Mouse (Mus musculus) midbrain, embryonic 15.5 days (tissue): ENCODE results near the gene Sgtb. TPM values are rescaled to one million over a fixed set of nuclear protein-coding genes. Genes with fewer than 3 reads are reported as not detected.

Experiments used
- ATAC-seq: fragments of 200-750 bp; cut with Nextera tagmentation; replicated peaks from 2 replicates; pipeline ENCODE4 v1.8.0; 2017; ENCODE audit warnings: moderate TSS enrichment
- H3K27ac ChIP-seq: fragments of 300-500 bp; sonication (generic); 2 replicates; pipeline ENCODE4 v1.5.1; 2015; ENCODE audit warnings: mild to moderate bottlenecking, inconsistent platforms
- H3K27me3 ChIP-seq: fragments of 300-500 bp; sonication (generic); replicated peaks from 2 replicates; pipeline ENCODE4 v1.6.1; 2015; ENCODE audit warnings: inconsistent platforms
- H3K36me3 ChIP-seq: fragments of 300-500 bp; sonication (generic); replicated peaks from 2 replicates; pipeline ENCODE4 v1.6.1; 2015; ENCODE audit warnings: inconsistent platforms
- H3K4me1 ChIP-seq: fragments of 300-500 bp; sonication (generic); 2 replicates; pipeline ENCODE4 v1.6.1; 2015; ENCODE audit warnings: inconsistent platforms
- H3K4me2 ChIP-seq: fragments of 300-500 bp; sonication (generic); 2 replicates; pipeline ENCODE4 v1.6.1; 2015; ENCODE audit warnings: inconsistent platforms, mild to moderate bottlenecking, moderate library complexity
- H3K4me3 ChIP-seq: fragments of 300-500 bp; sonication (generic); 2 replicates; pipeline ENCODE4 v1.5.1; 2015; ENCODE audit warnings: mild to moderate bottlenecking, inconsistent platforms
- H3K9ac ChIP-seq: fragments of 300-500 bp; sonication (generic); 2 replicates; pipeline ENCODE4 v1.6.1; 2015; ENCODE audit warnings: mild to moderate bottlenecking, inconsistent platforms
- H3K9me3 ChIP-seq: fragments of 300-500 bp; sonication (generic); 2 replicates; pipeline ENCODE4 v1.6.1; 2016; ENCODE audit warnings: inconsistent platforms
- WGBS: fragments of 180-500 bp; shearing (Covaris S2); methylation state at CpG from one replicate; pipeline ENCODE4 v1.1.7; 2015; ENCODE audit warnings: mixed read lengths; 5-methylcytosine and 5-hydroxymethylcytosine counted together
- polyA plus RNA-seq: library from polyadenylated mRNA; unstranded; fragments of >200 nt; fragmentation: Nextera tagmentation; extraction: Ambion mirVana; gene quantifications from 2 replicates; pipeline ENCODE4 v1.2.1, GENCODE M21; 2015

Sgtb gene
- 28.6 and 29.4 TPM in 2 replicates for polyA plus RNA-seq

DNA sequence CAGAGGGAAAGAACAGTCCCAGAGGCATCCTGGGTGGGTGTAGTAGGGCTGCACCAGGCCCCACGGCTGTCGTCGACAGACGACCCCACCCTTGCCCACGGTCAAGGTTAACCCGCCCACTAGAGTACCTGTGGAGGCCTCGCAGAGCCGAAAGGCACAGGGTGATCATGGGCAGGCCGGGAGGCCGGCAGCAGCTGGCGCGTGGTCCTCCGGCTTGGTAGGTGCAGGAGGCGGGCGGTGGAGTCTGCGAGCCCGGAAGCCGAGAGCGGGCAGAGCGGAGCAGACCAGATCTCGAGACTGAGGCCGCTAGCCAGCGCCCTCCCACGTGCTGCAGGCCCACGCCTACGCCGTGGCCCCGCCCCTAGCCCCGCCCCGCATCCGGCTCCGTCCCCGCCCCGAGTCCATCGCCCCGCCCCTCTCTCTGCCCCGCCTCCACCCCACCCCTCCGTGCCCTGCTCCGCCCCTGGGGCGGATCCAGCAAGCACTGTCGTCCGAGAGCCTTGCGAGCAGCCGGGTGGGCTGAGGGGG, at the start of gene Sgtb, which contains the start of gene Nln:
Gene Sgtb, plus strand, starts transcription at position 454 of the 528 bp plus-strand sequence.
Gene Nln, minus strand, starts transcription at position 327 of the 528 bp plus-strand sequence.
- Histone ChIP-seq H3K9ac (peak within 1 kb of the TSS; percentile 76), H3K4me2 (peak within 1 kb of the TSS; percentile 84), H3K36me3 (no peaks in the 10 kb centered on the region), H3K4me1 (peaks cover 29% of the 10 kb centered on the region), H3K27me3 (no peaks in the 10 kb centered on the region), H3K27ac (peak within 1 kb of the TSS; percentile 86), H3K4me3 (peak within 1 kb of the TSS; percentile 81), H3K9me3 (no peaks in the 10 kb centered on the region)
- under 1% methylated on average over 36 of the region's 44 CpGs for WGBS
- peak; percentile 96 for ATAC-seq

- Histone ChIP-seq H3K4me1 (no peaks in the 10 kb centered on the region), H3K27me3 (no peaks in the 10 kb centered on the region), H3K36me3 (peaks cover 25% of the 10 kb centered on the region; the same call in 1 of the 2 replicates), H3K4me2 (no peak overlapping the region), H3K27ac (no peak overlapping the region), H3K9ac (no peak overlapping the region), H3K9me3 (no peaks in the 10 kb centered on the region), H3K4me3 (no peak overlapping the region)
- ATAC-seq = no peak
- 83% methylated on average over 1 of the region's 1 CpGs for WGBS
Observed at GRCm38 (mm10) chr13:104060231-104060630, 49.3 kb upstream of the Sgtb start.

GRCm38 (mm10) chr13:104061975-104062750, 47.4 kb upstream of the Sgtb start:
- no peak overlapping the region for H3K4me2 ChIP-seq
- ATAC-seq = 0 out of 2 replicates have a peak, but pooled peaks have one; percentile 60
- 63% methylated on average over 2 of the region's 2 CpGs for WGBS
- no peaks in the 10 kb centered on the region for H3K4me1 ChIP-seq
- H3K36me3 ChIP-seq = peaks cover 19% of the 10 kb centered on the region; the same call in 1 of the 2 replicates
- H3K4me3 ChIP-seq = no peak overlapping the region
- no peaks in the 10 kb centered on the region for H3K9me3 ChIP-seq
- H3K27me3 ChIP-seq = no peaks in the 10 kb centered on the region
- no peak overlapping the region for H3K9ac ChIP-seq
- no peak overlapping the region; the same call in 1 of the 2 replicates for H3K27ac ChIP-seq

- no peaks in the 10 kb centered on the region for H3K9me3 ChIP-seq
- no peak overlapping the region for H3K4me3 ChIP-seq
- no peaks in the 10 kb centered on the region for H3K27me3 ChIP-seq
- no peak overlapping the region for H3K27ac ChIP-seq
- H3K4me1 ChIP-seq = no peaks in the 10 kb centered on the region
- peaks cover 22% of the 10 kb centered on the region; the same call in 1 of the 2 replicates for H3K36me3 ChIP-seq
- H3K4me2 ChIP-seq = no peak overlapping the region
- no peak for ATAC-seq
- 87% methylated on average over 9 of the region's 9 CpGs for WGBS
- H3K9ac ChIP-seq = no peak overlapping the region
Observed at GRCm38 (mm10) chr13:104063061-104063460, 46.5 kb upstream of the Sgtb start.

- Histone ChIP-seq H3K9me3 (no peaks in the 10 kb centered on the region), H3K9ac (no peak overlapping the region), H3K4me2 (no peak overlapping the region), H3K4me1 (no peaks in the 10 kb centered on the region), H3K4me3 (no peak overlapping the region), H3K27ac (no peak overlapping the region), H3K27me3 (no peaks in the 10 kb centered on the region), H3K36me3 (peaks cover 26% of the 10 kb centered on the region; the same call in 1 of the 2 replicates)
- WGBS = 72% methylated on average over 2 of the region's 2 CpGs
- no peak for ATAC-seq
Observed at GRCm38 (mm10) chr13:104065649-104066347, 43.7 kb upstream of the Sgtb start.

DNA sequence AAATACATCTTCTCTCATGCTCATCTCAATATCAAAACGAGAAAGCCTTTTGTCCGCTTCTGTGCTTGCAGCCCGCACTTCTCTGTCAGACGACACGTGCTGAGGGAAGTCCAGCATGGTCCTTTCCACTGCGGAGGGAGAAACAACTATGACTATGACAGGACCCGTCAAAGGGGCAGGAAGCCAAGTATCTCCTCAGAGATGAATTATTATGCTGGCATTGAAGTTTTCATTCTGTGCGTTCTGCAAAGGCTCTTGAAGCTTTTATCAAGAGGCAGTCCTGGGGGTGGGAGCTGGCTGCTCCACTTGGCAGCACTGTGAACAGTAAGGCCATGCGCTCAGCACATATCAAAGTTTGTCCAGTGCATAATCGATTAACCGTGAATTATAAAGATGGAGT, 40.3 kb upstream of the Sgtb start:
- H3K4me2 ChIP-seq = no peak overlapping the region
- no peak for ATAC-seq

GRCm38 (mm10) chr13:104070703-104071102, 38.8 kb upstream of the Sgtb start:
- Histone ChIP-seq H3K36me3 (peaks cover 26% of the 10 kb centered on the region; the same call in 1 of the 2 replicates), H3K27me3 (no peaks in the 10 kb centered on the region), H3K27ac (no peak overlapping the region), H3K4me3 (no peak overlapping the region), H3K9ac (no peak overlapping the region), H3K4me2 (no peak overlapping the region), H3K4me1 (no peaks in the 10 kb centered on the region), H3K9me3 (no peaks in the 10 kb centered on the region)
- 79% methylated on average over 3 of the region's 3 CpGs for WGBS
- no peak for ATAC-seq

More for the DNA sequence above, 40.3 kb upstream of the Sgtb start:
- Histone ChIP-seq H3K4me1 (no peaks in the 10 kb centered on the region), H3K9me3 (no peaks in the 10 kb centered on the region), H3K27me3 (no peaks in the 10 kb centered on the region), H3K27ac (no peak overlapping the region), H3K4me3 (no peak overlapping the region), H3K36me3 (peaks cover 28% of the 10 kb centered on the region; the same call in 1 of the 2 replicates), H3K9ac (no peak overlapping the region)
- WGBS = 89% methylated on average over 11 of the region's 11 CpGs

DNA sequence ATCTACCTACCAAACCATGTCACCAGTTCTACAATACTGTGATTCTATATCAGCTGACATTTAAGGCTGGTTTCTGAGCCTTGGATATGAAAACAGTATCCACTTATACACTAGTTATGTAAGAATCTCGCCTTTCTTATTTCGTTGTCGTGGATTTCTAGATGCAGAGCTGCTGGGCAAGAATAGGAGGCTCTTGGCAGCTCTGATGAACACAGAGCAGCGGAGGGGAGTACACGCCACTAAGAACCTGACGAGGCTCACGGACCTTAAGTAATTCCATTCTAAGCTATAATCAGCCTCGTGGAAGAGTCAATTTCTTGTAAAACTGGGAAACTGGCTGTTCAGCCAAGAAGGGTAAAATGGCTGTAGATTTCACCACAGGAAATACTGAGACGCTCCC, 37.2 kb upstream of the Sgtb start:
- Histone ChIP-seq H3K4me1 (no peaks in the 10 kb centered on the region), H3K9me3 (no peaks in the 10 kb centered on the region), H3K27ac (no peak overlapping the region), H3K9ac (no peak overlapping the region), H3K4me2 (no peak overlapping the region), H3K36me3 (peaks cover 22% of the 10 kb centered on the region; the same call in 1 of the 2 replicates), H3K4me3 (no peak overlapping the region), H3K27me3 (no peaks in the 10 kb centered on the region)
- no peak for ATAC-seq
- 88% methylated on average over 9 of the region's 9 CpGs for WGBS

- Histone ChIP-seq H3K27me3 (no peaks in the 10 kb centered on the region), H3K4me3 (no peak overlapping the region), H3K4me1 (no peaks in the 10 kb centered on the region), H3K9me3 (no peaks in the 10 kb centered on the region), H3K36me3 (peaks cover 10% of the 10 kb centered on the region; the same call in 1 of the 2 replicates), H3K4me2 (no peak overlapping the region), H3K27ac (no peak overlapping the region), H3K9ac (no peak overlapping the region)
- WGBS = 94% methylated on average over 8 of the region's 8 CpGs
- ATAC-seq = no peak
Observed at GRCm38 (mm10) chr13:104074230-104074629, 35.3 kb upstream of the Sgtb start.

GRCm38 (mm10) chr13:104074731-104075130, 34.8 kb upstream of the Sgtb start:
- Histone ChIP-seq H3K36me3 (peaks cover 10% of the 10 kb centered on the region; the same call in 1 of the 2 replicates), H3K9me3 (no peaks in the 10 kb centered on the region), H3K4me2 (no peak overlapping the region), H3K27me3 (no peaks in the 10 kb centered on the region), H3K27ac (no peak overlapping the region), H3K4me1 (no peaks in the 10 kb centered on the region), H3K4me3 (no peak overlapping the region), H3K9ac (no peak overlapping the region)
- no peak for ATAC-seq
- 81% methylated on average over 10 of the region's 10 CpGs for WGBS

- ATAC-seq = no peak
- Histone ChIP-seq H3K4me2 (no peak overlapping the region), H3K4me3 (no peak overlapping the region), H3K27ac (no peak overlapping the region), H3K27me3 (no peaks in the 10 kb centered on the region), H3K4me1 (no peaks in the 10 kb centered on the region), H3K9me3 (no peaks in the 10 kb centered on the region), H3K9ac (no peak overlapping the region), H3K36me3 (peaks cover 5% of the 10 kb centered on the region; the same call in 1 of the 2 replicates)
- 84% methylated on average over 6 of the region's 6 CpGs for WGBS
Observed at GRCm38 (mm10) chr13:104076993-104077392, 32.5 kb upstream of the Sgtb start.

GRCm38 (mm10) chr13:104082504-104082903, 27.0 kb upstream of the Sgtb start:
- Histone ChIP-seq H3K9me3 (no peaks in the 10 kb centered on the region), H3K4me1 (no peaks in the 10 kb centered on the region), H3K27me3 (no peaks in the 10 kb centered on the region), H3K27ac (no peak overlapping the region), H3K4me3 (no peak overlapping the region), H3K36me3 (no peaks in the 10 kb centered on the region), H3K4me2 (no peak overlapping the region), H3K9ac (no peak overlapping the region)
- ATAC-seq = no peak
- 94% methylated on average over 7 of the region's 7 CpGs for WGBS
